Mouse (Mus musculus) spleen, postnatal 4 days (tissue): ENCODE results near the gene Col15a1.
A peak's percentile ranks its signal among the peaks of the same experiment; 100 is the strongest.

Source experiments
- DNase-seq, 2 experiments: peaks; one replicate each; pipeline ENCODE4 v3.0.0; 2022; ENCODE audit warnings: low spot score in 2 of 2

Col15a1 gene

DNA sequence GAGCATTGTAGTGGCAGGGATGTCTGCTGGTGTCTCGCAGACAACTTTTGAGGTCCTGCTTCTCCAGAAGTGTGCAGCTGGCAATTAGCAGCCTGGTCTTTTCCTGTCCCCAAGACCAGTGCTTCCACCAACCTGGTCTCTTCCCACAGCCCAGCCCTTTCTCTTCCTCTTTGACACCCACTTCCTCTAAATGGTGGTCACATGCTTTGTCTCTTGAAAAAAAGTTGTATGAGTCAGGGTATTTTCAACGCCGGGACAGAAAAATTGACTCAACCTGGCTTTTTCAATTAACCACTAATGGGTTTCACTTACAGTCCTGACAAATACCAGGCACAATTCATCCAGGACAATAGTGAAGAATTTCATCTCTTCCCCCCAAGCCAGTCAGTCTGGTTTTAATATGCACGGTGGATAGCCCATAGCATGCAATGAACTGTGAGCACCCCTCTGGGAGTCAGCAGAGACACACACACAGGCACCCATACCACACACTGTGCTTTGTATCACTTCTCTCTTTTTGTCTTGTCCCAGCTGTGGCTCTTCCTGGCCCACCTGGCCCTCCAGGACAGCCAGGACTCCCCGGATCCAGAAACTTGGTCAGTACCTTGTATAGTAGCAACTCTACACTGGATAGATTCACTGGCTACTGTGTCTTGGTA, 95.5 kb downstream of the Col15a1 start:
- peak in 1 of 2 experiments; percentile 29 for DNase-seq

DNA sequence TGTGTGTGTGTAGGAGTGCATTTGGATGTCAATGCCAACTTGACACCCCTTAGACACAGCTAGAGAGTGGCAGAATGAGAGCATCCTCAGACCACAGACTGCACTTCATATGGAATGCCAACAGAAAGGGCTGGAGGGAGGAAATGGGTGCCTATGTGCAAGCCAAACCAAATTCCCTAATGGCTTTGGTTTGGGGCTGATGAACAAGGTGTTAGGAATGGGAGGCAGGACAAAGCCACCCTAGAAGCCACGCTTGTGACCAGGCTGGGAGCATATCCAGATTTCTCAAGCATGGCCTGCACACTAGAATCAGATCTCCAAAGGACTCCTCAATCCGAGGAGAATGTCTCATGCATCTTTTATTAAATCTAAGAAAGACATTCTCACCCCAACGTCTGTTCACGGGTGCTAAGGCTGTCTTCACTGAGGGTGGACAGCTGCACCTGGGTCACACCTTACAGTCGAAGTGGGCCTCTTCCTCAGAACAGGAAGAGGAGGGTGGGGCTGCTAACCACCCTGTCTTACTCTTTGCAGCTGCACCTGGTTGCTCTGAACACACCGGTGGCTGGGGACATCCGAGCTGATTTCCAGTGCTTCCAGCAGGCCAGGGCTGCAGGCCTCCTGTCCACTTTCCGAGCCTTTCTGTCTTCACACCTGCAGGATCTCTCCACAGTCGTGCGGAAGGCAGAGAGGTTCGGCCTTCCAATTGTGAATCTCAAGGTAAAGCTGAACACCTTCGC, 102.1 kb downstream of the Col15a1 start:
- no peak for DNase-seq

DNA sequence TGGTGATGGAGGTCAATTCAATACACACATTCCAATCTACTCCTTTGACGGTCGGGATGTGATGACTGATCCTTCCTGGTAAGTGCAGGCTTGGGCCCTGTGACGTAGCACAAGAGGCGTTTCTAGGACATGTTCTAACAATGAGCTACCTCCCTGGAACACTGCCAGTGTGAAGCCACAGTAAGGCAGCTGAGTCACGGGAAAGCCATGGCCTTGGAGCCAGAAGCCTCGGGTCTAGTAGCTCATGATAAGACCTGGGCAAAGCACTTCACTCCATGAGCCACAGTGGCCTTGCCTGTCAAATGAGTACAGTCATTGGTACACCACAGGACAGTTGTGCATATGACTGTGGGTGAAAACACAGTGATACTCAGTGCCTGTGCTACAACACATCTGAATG, 102.9 kb downstream of the Col15a1 start:
- DNase-seq: peak; percentile 45 to 68

DNA sequence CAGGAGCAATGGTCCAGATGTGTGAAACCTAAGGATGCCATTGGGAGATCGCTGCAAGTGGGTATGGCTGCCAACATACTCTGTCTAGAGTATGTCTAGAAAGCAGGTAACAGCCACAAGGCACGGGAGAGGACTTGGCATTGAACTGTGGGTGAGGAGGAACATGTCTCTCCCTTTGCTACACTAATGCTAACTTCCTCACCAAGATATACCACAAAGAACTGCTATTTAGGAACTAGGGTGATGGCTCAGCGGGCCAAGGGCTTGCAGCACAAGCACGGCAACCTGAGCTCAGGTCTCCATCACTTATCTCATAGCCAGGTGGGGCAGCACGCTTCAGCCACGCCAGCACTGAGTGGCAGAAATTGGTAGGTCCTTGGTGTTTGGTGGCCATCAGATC, 103.5 kb downstream of the Col15a1 start:
- no peak for DNase-seq

DNA sequence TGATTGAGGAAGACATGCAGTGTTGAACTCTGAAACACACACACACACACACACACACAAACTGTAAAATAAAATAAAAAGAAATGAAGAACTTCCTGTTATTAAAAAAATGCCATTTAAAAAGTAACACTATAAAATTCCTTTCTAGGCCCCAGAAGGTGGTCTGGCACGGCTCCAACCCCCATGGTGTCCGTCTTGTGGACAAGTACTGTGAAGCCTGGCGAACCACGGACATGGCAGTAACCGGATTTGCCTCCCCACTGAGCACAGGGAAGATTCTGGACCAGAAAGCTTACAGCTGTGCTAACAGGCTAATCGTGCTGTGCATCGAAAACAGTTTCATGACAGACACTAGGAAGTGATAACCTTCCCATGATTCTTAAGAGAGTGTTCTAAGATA, 104.0 kb downstream of the Col15a1 start:
- DNase-seq: no peak

DNA sequence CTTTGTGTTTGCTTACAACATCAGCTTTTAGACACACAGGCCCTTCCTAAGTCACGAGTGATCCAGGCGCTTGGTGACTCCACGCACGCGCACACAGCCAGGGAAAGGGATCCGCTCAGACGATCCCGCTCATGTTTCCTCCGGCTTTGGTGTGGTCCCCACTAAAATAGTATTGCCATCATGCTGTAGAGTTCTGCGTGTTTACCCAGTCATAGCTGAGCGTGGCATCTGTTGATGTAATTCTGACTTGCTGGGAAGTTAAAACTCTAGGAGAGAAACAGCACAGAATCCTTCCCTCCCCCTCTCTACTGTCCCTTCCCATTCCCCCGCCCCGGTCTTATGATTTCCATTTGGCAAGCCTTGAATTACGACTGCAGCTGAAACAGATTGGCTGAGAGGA, 104.7 kb downstream of the Col15a1 start:
- no peak for DNase-seq

DNA sequence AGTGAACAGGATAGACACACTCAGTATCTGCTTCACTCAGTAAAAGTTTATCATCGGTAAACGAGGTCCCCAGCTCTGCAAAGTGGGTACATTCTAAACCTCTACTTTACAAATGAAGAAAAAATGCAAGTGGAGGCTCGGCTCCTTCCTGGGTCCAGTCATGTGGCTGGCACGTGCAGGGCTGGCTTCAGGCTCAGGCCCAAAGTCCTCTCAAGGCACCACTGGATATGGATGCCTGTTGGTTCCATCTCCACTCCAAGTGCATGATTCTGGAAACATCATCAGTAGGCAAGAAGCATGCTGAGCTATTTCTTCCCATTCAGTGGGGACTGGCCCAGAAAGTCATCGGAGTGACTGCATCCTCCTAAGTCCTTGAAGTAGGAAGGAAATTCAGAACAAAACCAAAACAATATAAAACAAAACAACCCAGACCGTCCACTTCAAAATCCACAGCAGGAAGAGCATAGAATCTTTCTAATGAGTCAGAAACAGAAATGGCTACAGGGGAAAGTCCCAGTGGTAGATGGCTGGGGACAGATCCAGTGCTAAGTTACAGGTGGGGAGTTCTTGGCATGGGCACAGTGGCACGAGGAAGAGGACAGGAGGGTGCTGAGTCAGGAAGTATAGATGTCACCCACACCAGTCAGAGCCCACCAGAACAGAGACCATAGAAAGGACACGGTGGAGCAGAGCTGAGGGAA, 105.9 kb downstream of the Col15a1 start:
- DNase-seq: no peak

DNA sequence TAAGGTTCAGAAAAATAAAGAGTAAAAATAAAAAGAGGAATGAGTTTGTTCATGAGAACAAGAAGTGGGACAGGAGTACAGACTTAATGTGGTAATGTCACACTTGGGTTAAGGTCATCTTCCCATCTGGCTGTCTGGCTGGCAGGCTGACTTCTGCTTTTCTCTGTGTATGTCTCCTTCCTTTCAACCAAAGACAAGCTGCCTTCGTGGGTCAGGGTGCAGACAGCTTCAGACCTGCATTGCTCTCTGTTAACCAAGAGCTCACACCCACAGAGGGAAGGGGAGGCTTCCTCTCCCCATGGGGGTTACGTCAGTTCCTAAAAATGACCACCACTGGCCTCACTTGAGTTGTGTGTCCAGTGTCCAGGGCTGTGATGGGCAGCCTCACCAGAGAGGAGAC, 107.5 kb downstream of the Col15a1 start:
- peak in 1 of 2 experiments; percentile 38 for DNase-seq

DNA sequence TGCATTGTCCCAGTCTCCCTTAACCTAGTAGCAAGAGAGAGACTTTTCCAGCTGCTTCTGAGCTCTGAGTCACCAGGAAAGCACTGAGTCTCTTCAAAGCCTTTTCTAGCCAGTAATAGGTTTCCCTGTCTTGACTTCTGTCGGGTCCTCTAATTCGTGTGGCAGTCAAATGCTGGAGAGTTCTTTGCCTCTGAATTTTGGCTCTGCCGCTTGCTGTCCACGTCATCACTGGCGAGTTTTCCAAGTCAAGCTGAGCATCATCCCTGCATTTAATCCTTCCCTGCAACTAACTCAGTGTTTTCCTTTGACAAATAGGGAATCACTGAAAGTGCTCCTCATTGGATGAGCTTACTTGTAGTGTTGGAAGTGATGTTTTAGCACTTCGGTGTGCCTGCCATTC, 108.5 kb downstream of the Col15a1 start:
- no peak for DNase-seq

DNA sequence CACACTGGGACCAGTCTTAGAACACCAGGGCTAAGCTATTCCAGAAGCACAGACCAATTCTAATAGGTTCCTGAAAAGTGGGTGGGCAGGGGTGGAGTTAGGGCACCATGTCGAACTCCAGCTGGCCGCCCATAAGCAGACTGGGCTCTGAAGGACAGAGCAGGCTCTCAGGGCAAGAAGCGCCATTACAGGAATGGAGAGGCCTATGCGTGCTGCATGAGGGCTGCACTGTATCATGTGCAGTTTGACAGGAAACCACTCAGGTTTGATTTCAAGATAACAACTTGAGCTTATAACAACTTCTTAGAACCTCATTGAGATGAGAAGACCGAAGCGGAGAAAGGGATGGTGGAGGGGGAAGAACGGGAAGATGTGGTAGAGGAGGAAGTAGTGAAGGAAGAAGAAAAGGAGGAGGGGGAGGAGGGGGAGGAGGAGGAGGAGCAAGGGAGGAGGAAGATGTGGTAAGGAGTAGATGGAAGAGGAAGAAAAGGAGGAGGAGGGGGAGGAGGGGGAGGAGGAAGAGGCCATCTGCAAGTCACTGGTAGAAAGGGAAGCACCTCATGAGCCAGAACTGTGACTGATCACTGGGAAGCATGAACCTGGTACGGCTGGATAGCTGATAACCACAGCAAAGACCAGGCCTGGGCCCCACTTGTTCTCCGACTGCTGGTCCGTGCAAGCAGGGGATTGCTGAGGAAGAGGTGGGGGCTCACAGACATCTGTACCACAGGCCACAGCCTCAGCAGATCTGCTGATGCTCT, 111.8 kb downstream of the Col15a1 start:
- DNase-seq: no peak

DNA sequence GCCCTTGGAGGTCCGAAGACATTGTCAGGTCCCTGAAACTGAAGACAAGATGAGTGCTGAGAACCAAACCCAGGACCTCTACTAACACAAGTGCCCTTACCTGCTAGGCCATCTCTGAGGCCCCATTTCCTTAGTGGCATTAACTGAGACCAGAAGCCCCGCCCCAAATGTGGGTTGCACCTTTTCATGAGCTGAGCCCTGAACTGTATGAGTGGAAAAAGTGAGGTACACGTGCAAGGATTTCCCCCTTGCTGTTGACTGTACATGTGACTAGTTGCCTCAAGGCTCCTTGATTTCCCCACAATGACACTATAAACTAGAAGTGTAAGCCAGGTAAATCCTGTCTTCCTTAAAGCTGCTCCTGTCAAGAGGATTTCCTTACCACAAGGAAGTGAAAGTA, 114.4 kb downstream of the Col15a1 start:
- no peak for DNase-seq

DNA sequence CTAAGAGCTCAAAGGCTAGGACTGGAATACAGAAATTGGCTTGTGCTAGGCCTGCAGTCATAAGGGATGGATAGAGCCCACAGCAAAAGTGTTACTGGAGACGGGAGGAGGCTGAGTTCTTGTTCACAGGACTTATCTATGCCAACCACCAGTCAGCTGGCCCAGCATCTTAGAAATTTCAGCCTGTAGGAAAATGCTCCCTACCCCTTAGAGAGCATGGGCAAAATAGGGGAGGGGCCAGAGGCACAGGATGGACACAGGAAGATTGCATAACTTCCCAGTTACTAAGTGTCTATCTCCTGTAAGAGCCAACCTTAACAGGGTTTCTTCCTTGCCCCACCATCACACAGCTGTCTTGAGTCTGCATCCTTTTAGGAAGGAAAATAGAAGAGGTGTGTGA, 116.2 kb downstream of the Col15a1 start:
- no peak for DNase-seq

DNA sequence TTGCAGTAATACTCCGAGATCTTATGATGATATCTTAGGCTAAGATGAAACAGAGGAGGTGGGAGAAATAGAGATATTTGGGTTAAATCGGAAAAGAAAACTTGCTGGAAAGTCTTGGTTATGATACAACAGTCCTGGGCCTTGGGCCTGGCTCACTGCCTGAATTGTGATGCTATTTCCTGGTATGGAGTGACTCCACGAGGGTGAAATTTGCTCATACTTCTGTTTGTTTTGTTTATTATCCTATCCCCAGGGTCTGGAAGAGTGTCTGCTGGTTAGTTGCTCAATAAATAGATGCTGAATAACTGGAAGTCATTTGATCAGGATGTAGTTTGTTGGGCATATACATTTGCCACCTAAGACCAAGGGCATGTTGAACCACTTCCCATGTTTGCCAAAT, 119.8 kb downstream of the Col15a1 start:
- DNase-seq: no peak

DNA sequence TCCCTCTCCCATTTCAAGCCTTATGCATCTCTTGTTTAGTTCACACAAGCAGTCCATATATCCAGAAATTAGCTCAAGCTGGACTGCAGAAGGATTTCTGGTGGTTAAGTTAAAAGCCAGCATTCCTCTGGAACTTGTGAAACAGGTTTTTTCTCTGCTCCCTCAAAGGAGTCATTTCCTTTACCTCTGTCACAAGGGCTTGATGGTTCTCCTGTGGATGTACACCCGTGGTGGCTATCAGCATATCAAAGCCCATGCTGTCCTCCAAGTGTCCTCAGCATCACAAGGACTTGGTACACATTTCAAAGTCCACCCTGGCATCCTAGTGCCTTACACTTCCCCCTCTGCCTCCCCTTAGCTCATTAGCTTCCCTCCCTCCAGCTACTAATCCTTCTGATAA, 121.3 kb downstream of the Col15a1 start:
- no peak for DNase-seq

DNA sequence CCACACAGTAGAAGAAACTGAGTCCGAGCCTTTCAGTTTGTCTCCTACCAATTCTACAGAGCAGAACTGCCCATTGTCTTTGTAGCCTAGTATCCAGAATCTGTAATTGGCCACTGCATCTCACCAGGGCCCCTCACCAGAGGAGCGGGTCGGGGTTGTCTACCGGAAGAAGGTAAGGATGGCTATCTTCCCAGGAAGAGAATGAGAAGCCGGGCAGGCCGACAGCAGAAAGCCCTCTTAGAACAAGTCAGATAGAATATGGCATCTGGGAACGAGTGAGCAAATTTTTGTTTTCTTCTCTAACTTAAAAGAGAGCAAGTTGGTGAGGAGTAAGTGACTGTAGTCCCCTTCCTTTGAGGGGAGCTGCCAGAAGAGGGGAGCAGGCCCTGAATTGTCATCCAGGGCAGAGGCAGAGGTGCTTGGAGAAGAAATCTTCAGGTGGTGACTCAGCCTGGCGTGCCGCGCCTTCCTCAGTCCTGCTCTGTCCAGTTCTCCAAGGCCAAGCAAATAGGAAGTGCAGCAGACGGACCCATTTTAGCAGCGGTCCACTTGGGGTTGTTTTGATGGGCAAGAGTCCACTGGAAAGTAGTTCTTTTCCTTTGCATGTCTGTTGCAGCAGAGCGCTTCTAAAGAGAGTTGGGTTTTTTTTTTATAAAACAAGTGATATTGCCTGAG, 122.6 kb downstream of the Col15a1 start:
- no peak for DNase-seq

DNA sequence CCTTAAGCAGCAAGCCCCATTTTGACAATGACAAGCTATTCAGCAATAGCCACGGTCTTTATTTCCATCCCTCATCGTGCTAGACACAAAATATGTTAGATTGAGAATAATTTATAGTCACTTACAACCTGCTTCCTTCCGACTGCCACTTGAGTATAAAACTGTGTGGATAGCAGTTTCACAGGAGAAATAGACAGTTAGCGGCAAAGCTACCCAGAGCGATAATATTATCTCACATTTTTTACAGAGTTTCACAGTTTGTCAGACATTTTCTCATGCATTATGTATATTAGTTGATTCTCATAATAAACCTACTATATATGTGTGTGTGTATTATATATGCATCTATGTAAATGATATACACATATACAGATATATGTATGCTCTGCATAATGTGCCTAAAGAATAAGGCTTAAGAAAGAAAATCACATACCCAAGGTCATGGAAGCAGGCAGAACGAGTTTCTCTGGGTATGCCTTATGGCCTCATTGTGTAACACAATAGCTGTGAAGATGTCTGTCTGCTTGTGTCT, 124.9 kb downstream of the Col15a1 start:
- no peak for DNase-seq

DNA sequence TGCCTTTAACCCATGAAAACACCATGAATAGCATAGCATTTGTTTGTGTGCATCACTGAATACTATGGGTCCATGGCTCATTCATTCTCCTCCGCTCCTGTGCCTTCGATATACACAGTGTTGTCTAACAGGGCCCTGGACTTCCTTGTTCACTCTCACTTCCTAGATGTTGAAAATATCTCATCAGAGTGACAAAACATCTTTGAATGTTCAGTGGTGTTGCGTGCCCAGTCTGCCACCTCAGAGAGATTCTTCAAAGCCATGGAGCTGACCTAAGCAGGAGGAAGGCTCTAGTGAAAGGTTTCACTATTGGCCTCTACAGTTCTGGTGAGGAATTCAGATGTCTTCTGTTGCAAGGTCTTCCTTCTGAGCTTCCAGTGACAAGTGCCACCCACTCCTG, 125.6 kb downstream of the Col15a1 start:
- DNase-seq: no peak

DNA sequence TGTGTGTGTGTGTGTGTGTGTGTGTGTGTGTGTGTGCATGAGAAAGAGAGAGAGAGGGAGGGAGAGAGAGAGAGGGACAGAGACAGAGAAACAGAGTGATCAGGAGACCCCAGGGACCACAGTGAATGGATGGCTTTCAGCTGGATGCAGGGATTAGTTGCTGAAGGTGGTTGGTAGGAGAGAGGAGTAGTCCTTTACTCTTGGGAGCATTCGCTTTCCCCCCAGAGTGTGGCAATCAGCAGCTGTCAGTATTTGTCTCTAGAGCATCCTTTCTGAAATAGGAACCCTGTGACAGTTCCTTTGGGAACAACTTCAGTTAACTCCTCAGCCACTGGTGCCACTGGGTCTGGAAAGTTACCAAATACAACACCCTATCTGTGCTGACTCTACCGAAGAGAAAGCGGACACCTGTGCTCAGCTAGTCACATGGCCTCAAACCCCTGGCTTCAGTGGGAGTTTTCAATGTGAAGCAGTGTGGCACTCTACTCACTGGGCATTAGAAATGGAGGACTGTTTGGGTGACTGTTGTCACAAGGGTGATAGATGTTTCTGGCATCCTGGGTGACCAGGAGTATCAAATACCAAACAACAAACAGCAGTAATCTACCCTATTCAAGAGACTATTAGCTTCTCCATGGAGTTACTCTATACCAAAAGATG, 129.1 kb downstream of the Col15a1 start:
- DNase-seq: no peak

DNA sequence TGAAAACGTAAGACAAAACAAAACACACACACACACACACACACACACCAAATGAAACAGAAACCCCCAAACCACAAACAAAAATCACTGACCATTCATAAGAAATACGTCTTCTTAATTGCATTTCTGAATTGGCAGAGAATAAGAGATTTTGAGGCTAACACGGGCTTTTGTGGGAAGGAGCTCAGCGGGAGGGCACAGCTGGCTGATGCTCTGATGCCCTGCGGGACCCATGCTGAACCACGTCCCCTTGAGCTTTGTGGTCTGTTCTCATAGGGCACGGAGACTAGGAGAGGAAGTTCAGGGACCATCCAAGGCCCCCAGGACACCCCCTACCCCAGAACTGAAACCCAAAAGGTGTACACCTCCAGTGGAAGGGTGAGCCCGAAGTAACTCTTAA, 134.7 kb downstream of the Col15a1 start:
- DNase-seq: no peak

DNA sequence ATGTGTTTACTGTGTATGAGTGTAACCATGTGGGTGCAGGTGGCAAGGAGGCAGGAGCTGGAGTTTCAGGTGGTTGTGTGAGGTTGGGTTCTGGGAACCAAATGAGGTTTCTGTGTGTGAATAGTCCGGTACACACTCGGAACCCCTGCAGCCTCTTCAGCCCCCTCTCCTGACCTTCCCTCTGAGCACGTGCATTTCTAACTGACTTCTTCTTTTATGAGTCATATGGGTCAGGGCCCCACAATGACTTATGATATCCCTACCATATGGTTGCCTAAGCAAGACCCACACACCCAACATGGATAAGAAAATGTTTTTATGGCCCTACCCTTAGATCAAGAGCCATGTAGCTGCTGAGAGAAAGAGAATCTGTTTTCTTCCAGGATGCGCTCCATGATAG, 139.1 kb downstream of the Col15a1 start:
- DNase-seq: no peak

DNA sequence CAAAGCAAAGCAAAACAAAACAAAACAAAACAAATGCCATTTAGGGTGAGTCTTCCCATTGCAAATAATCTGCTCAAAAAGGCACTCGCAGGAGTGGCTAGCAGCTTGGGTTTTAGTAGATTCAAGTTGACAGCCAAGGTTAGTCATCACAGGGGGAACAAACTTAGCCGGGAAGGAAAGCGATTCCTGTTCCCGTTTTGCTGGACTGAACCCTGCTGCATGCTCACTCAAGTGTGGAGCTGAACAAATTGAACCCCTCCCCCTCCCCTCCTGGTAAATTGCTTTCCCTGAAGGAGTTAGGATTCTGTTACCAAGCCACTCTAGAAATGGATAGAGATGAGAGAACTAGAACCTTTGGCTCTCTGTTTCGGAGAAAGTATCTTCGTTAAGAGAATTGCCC, 141.8 kb downstream of the Col15a1 start:
- DNase-seq: no peak
